Mouse (Mus musculus): ENCODE results near the gene Sh3bp5l.

- TF ChIP-seq CTCF (IDR thresholded peaks at IDR 0.05; ENCODE audit: extremely low read depth, insufficient read depth, insufficient read length, insufficient replicate concordance) (no peak), POLR2A (IDR thresholded peaks at IDR 0.05; ENCODE audit: low read depth, low read length) (no peak)
Measured at GRCm38 (mm10) chr11:58329906-58330275, 633 bp upstream of the Sh3bp5l start.

Data from spleen, adult 2 months (tissue).